Mouse (Mus musculus) midbrain, embryonic 14.5 days (tissue): ENCODE data around the gene 5031439G07Rik. TPM values are rescaled to one million over a fixed set of nuclear protein-coding genes. Genes with fewer than 3 reads are reported as not detected.

Experiments used
- ATAC-seq: fragments of 200-750 bp; cut with Nextera tagmentation; 2 replicates; pipeline ENCODE4 v1.8.0; 2017; ENCODE audit warnings: moderate number of reproducible peaks, moderate library complexity; ENCODE audit not compliant: low FRiP score, low TSS enrichment
- DNase-seq: peaks from one replicate; pipeline ENCODE4 v3.0.0-alpha.2; 2015
- H3K27ac ChIP-seq: fragments of 300-500 bp; sonication (generic); replicated peaks from 2 replicates; pipeline ENCODE4 v1.5.1; 2014; ENCODE audit warnings: mild to moderate bottlenecking, low read depth, low read length, moderate library complexity
- H3K27me3 ChIP-seq: fragments of 300-500 bp; sonication (generic); 2 replicates; pipeline ENCODE4 v1.6.1; 2014; ENCODE audit warnings: low read length, control low read depth, mixed read lengths; ENCODE audit not compliant: control insufficient read depth, insufficient read depth
- H3K36me3 ChIP-seq: fragments of 300-500 bp; sonication (generic); 2 replicates; pipeline ENCODE4 v1.6.1; 2014; ENCODE audit warnings: low read length, control low read depth; ENCODE audit not compliant: control insufficient read depth, insufficient read depth
- H3K4me1 ChIP-seq: fragments of 300-500 bp; sonication (generic); 2 replicates; pipeline ENCODE4 v1.6.1; 2014; ENCODE audit warnings: mild to moderate bottlenecking, antibody characterized with exemption, low read length, control low read depth; ENCODE audit not compliant: control insufficient read depth, insufficient read depth
- H3K4me2 ChIP-seq: fragments of 300-500 bp; sonication (generic); 2 replicates; pipeline ENCODE4 v1.6.1; 2014; ENCODE audit warnings: mild to moderate bottlenecking, low read length, moderate library complexity
- H3K4me3 ChIP-seq: fragments of 300-500 bp; sonication (generic); replicated peaks from 2 replicates; pipeline ENCODE4 v1.5.1; 2014; ENCODE audit warnings: low read depth, low read length
- H3K9ac ChIP-seq: fragments of 300-500 bp; sonication (generic); replicated peaks from 2 replicates; pipeline ENCODE4 v1.6.1; 2014; ENCODE audit warnings: mild to moderate bottlenecking, low read length, moderate library complexity
- H3K9me3 ChIP-seq: fragments of 300-500 bp; sonication (generic); 2 replicates; pipeline ENCODE4 v1.6.1; 2016; ENCODE audit warnings: low read length, control low read depth, mixed read lengths; ENCODE audit not compliant: control insufficient read depth
- WGBS: fragments of 180-500 bp; shearing (Covaris S2); extraction: QIAGEN DNeasy Blood & Tissue Kit; methylation state at CpG from one replicate; pipeline ENCODE4 v1.1.7; 2014; 5-methylcytosine and 5-hydroxymethylcytosine counted together
- polyA plus RNA-seq: library from polyadenylated mRNA; unstranded; fragments of >200 nt; fragmentation: Nextera tagmentation; extraction: Ambion mirVana; gene quantifications from 2 replicates; pipeline ENCODE4 v1.2.1, GENCODE M21; 2014

Gene 5031439G07Rik
- polyA plus RNA-seq, 1 experiment from 2014 or later = 22.0 TPM

DNA sequence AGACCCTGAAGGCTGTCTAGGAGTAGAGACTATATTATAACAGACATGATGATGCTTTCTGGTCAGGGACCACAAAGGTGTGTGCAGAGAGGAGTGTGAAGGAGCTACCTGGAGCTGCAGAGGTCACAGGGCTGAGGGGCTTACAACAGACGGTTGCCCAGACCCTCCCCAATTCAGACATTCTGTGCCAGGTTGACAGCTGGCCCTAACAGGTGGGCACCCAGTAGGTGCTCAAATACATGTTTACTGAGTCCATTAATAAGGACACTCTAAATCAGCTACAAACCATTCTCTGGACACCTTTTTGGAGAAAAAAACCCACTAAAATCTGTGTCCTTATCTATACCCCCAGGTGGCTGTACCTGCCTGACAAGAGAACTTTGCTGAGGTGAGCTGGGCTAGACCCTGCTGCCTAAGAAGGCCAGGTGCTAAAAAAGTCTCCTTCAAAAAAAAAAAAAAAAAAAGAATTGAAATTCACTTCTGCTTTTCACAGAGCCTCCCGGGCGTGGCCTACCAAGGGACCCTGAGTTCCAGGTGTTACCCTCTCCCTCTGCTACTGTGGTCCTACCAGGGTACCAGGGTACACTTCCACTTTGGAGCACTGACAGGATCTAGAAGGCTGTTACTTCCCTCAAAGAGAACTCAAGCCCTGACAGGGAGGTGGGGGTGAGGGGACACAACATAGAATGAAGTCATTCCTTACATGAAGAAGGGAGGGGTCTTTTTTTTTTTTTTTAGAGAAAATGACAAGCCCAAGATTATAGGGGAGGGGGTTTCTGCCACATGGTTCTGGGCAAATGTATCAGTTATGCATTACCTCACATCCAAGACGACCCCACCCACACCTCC lies 2.0 kb downstream of the 5031439G07Rik start:
- Histone ChIP-seq H3K4me1 (peaks cover 40% of the 10 kb centered on the region), H3K4me2 (peak overlapping the region; percentile 60)
- DNase-seq = peak; percentile 43

DNA sequence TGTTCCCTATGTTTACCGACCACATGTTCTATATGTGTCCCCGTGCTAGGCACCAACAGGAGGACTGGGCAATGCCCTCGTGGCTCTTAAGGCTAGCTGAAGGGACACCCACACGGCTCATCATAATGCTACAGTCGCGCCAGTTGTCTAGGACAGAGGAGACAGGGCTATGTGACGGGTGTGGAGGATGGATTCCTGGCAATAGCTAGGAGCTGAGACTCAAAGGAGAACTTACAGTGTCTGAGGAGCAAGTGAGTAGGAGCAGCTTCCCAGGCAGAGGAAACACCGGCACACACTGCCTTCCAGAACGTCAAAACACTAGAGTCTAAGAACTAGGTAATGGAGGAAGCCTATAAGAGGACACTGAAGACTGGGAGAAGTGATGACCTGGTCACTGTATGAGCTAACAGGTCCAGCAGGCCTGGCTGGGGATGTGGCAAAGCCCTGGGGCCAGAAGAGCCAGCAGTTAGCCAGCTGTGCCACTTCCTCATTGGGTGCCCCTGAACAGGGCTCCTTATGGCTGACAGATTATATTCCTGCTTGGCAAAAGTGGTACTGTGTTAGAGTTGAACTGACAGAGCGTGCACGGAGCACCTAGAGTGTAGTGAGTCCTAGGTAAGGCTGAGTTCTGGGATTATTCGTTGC lies 2.7 kb downstream of the 5031439G07Rik start:
- Histone ChIP-seq H3K9me3 (no peaks in the 10 kb centered on the region), H3K4me2 (peak overlapping the region; percentile 60), H3K4me3 (peak overlapping the region; percentile 77; the same call in 1 of the 2 replicates), H3K4me1 (peaks cover 40% of the 10 kb centered on the region), H3K27me3 (no peaks in the 10 kb centered on the region), H3K36me3 (no peaks in the 10 kb centered on the region), H3K27ac (no peak overlapping the region), H3K9ac (no peak overlapping the region; the same call in 1 of the 2 replicates)
- 91% methylated on average over 12 of the region's 12 CpGs for WGBS
- ATAC-seq (no peak), DNase-seq (no peak)

More for the DNA sequence above, 2.0 kb downstream of the 5031439G07Rik start:
- H3K9me3 ChIP-seq = no peaks in the 10 kb centered on the region
- H3K27me3 ChIP-seq = no peaks in the 10 kb centered on the region
- no peaks in the 10 kb centered on the region for H3K36me3 ChIP-seq
- H3K9ac ChIP-seq = peak overlapping the region; percentile 95
- no peak overlapping the region for H3K27ac ChIP-seq
- 66% methylated on average over 4 of the region's 4 CpGs for WGBS
- peak overlapping the region; percentile 77 for H3K4me3 ChIP-seq
- ATAC-seq = no peak

DNA sequence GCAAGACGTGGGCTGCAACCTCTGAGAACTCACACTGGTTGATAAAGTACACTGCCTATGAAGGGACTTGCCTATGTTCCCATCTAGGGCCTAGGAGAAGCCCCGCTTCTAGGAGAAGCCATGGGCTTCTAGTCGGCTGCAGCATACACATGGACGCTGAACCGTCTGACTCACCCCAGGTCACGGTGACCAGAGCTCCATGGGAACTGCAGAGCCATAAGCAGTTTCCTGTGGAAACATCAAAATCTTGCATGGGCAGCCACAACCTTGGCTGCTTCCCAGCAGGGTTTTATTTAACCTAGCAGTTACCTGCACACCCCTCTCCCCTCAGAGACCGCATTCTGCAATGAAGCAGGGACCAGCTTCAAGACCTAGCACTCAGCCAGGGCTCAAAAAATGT lies 4.6 kb downstream of the 5031439G07Rik start:
- Histone ChIP-seq H3K27ac (no peak overlapping the region), H3K4me3 (no peak overlapping the region), H3K4me2 (no peak overlapping the region), H3K27me3 (no peaks in the 10 kb centered on the region), H3K36me3 (no peaks in the 10 kb centered on the region), H3K4me1 (peaks cover 30% of the 10 kb centered on the region), H3K9ac (no peak overlapping the region), H3K9me3 (no peaks in the 10 kb centered on the region)
- ATAC-seq (no peak), DNase-seq (no peak)
- WGBS = 87% methylated on average over 7 of the region's 7 CpGs

DNA sequence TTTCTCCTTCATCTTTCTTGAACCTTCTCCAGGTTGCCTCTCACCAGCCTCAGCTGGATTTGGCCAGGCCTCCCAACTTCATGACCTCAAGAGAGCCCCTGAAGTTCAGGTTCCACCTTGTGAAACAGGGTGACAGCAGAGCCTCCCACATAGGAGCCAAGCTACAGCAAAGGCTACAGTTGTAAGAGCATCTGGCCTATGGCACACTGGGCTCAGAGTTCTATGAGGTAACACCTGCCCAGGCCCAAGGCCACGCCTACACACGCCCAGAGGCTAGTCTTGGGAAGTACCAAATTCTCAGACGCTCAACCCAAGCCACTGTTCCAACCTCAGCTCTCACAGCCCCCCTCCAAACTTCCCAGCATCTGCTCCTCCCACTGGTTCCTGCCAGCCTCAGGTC lies 5.5 kb downstream of the 5031439G07Rik start:
- Histone ChIP-seq H3K27ac (no peak overlapping the region), H3K4me3 (no peak overlapping the region), H3K27me3 (no peaks in the 10 kb centered on the region), H3K36me3 (no peaks in the 10 kb centered on the region), H3K9ac (no peak overlapping the region), H3K4me1 (peaks cover 26% of the 10 kb centered on the region), H3K9me3 (no peaks in the 10 kb centered on the region), H3K4me2 (no peak overlapping the region)
- DNase-seq (no peak), ATAC-seq (no peak)
- 84% methylated on average over 3 of the region's 3 CpGs for WGBS

DNA sequence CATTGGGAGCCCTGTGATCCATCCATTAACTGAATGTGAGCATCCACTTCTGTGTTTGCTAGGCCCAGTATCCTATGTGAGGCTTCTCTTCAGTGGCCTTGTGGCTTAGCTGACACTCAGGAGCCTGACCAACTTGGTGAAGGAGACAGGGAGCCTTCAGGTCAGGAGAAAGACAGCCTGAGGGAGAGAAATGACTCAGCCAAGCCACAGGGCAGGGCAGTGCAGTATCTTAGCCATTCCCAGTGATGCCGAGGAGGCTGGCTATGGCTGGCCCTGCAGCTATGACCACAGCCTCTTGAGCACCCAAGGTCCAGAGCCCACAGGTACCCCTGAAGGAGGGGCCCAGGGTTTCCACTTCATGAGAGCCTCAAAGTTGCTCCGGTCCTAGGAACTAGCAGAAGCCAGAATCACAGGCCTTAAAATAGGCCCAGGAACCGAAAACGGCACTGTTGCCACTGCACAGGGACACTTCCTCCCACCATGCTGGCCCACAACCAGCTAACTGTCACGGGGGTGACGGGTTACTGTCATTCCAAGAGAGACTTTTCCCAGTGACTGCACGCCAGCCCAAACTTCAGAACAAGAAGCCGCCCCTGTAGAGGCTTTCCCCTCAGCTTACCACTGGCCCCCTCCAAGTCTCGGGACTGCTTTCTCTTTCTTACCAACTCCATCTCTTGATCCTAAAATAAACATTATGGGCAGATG lies 6.6 kb downstream of the 5031439G07Rik start:
- Histone ChIP-seq H3K4me3 (no peak overlapping the region), H3K9ac (no peak overlapping the region), H3K9me3 (no peaks in the 10 kb centered on the region), H3K4me2 (no peak overlapping the region), H3K27me3 (no peaks in the 10 kb centered on the region), H3K27ac (no peak overlapping the region), H3K4me1 (peaks cover 26% of the 10 kb centered on the region), H3K36me3 (no peaks in the 10 kb centered on the region)
- WGBS = 87% methylated on average over 9 of the region's 9 CpGs
- no peak for ATAC-seq
- no peak for DNase-seq

DNA sequence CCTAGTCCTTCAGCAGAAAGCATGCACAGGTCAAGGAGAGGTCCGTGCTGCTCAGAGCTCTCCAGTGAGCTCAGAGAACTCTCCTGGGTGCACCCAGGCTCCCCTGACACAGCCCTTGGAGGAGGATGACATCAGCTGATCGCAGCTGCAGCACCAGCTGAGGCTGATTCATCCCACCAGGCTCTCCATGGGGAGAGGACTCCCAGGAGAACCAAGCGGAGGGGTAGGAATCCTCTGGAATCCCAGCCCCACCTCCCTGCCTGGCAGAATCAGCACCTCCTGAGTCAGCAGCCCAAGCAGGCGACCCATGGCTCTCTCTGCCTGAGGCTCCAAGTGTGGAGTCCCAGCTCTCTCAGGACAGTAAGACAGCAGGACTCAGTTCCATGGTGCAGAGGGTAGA lies 12.6 kb downstream of the 5031439G07Rik start:
- H3K4me1 ChIP-seq = peaks cover 28% of the 10 kb centered on the region
- ATAC-seq = no peak
- WGBS = 30% methylated on average over 4 of the region's 4 CpGs

DNA sequence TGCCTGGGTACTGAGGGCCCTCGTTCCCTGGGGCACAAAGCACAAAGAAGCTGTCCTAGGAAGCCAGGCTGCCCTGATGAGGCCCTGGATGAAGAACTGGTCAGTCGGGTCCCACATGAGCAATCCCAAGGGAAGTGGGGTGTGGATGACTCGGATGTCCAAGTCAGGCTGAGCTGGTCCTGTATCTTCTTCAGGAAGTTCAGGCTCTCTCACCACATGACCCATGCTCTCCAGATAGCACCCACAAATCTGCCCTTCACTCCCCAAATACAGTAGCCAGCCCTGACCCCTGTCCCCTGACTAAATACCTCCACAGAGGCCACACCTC lies 14.8 kb downstream of the 5031439G07Rik start:
- Histone ChIP-seq H3K36me3 (0 out of 2 replicates have a peak, but pooled peaks cover 10% of the 10 kb centered on the region), H3K27ac (no peak overlapping the region), H3K9me3 (no peaks in the 10 kb centered on the region), H3K4me1 (peaks cover 28% of the 10 kb centered on the region), H3K4me3 (no peak overlapping the region), H3K4me2 (no peak overlapping the region), H3K27me3 (no peaks in the 10 kb centered on the region), H3K9ac (0 out of 2 replicates have a peak overlapping the region, but pooled peaks have one; percentile 2)
- ATAC-seq = no peak
- WGBS = 11% methylated on average over 3 of the region's 3 CpGs
- no peak for DNase-seq

More for the DNA sequence above, 12.6 kb downstream of the 5031439G07Rik start:
- no peak overlapping the region for H3K9ac ChIP-seq
- no peak for DNase-seq
- no peaks in the 10 kb centered on the region for H3K27me3 ChIP-seq
- no peak overlapping the region for H3K4me2 ChIP-seq
- H3K36me3 ChIP-seq = 0 out of 2 replicates have a peak, but pooled peaks cover 3% of the 10 kb centered on the region
- H3K4me3 ChIP-seq = no peak overlapping the region
- H3K9me3 ChIP-seq = no peaks in the 10 kb centered on the region
- no peak overlapping the region for H3K27ac ChIP-seq

DNA sequence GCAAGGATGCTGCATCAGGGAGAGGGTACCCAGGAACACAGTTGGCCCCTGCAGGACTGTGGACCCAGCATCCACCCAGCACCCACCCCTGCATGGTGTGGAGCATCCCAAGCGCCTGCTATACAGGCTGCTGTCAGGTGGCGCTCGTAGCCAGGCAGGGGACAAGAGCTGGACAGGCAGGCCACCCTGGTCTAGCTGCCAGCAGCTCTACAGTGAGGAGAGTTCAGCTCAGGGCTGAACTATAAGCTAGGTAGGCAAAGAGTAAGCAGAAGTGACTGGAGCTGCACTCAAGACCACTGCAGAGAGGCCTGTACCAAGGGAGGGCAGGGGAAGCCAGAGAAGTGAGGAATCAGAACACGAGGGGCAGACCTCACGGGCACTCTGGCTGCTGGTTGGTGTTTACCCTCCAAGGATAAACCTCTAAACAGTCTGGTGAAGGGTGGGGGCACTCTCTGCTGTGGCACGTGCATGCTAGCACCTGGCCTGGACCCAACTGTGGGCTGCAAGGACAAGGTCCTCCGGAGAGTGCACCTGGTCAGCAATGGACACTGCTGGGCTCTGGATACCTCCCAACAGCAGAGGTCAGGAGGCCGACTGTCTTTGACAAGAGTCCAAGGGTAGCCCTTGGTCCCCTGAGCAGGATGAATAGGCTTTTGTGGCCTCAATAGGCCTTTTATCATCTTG lies 15.3 kb downstream of the 5031439G07Rik start:
- ATAC-seq (no peak), DNase-seq (no peak)
- 0 out of 2 replicates have a peak, but pooled peaks cover 10% of the 10 kb centered on the region for H3K36me3 ChIP-seq
- no peak overlapping the region for H3K4me2 ChIP-seq
- H3K27me3 ChIP-seq = no peaks in the 10 kb centered on the region
- H3K9ac ChIP-seq = 0 out of 2 replicates have a peak overlapping the region, but pooled peaks have one; percentile 2
- peaks cover 28% of the 10 kb centered on the region for H3K4me1 ChIP-seq
- H3K9me3 ChIP-seq = no peaks in the 10 kb centered on the region
- H3K27ac ChIP-seq = no peak overlapping the region
- WGBS = 47% methylated on average over 8 of the region's 8 CpGs
- H3K4me3 ChIP-seq = no peak overlapping the region
